ENCODE assay signal across 8 mouse cellular contexts in genomic region chr5:53465883-53466282, GRCm38 (mm10). TPM values are rescaled to one million over a fixed set of nuclear protein-coding genes. Genes with fewer than 3 reads are reported as not detected.
DNase-seq lines count a peak whose midpoint lies in the region; ATAC-seq lines count a peak whose summit lies in the region.

Gene Rbpj (plus strand): TSS chr5:53466152.

- DNase-seq in urinary bladder, adult 2 months (ENCODE audit: low spot score) = no peak
- no peak for DNase-seq in urinary bladder, postnatal 10 days (ENCODE audit: low spot score)
- DNase-seq in heart, postnatal 25 days (ENCODE audit: low spot score) = no peak
- no peak for DNase-seq in MN1 (ENCODE audit: low spot score)
- DNase-seq in kidney, postnatal 14 days = no peak

- H3K9ac ChIP-seq in forebrain, embryonic 12.5 days = no peak within 1 kb of the TSS
- no peak within 1 kb of the TSS for H3K9ac ChIP-seq in limb, embryonic 12.5 days (replicated peaks)

- H3K27me3 ChIP-seq in forebrain, embryonic 12.5 days = no peaks in the 10 kb centered on the region; the same call in 1 of the 2 replicates
- H3K27me3 ChIP-seq in limb, embryonic 12.5 days = peaks cover 9% of the 10 kb centered on the region; the same call in 1 of the 2 replicates

- no peaks in the 10 kb centered on the region for H3K9me3 ChIP-seq in forebrain, embryonic 12.5 days
- H3K9me3 ChIP-seq in limb, embryonic 12.5 days = no peaks in the 10 kb centered on the region

- ATAC-seq in forebrain, embryonic 12.5 days (ENCODE audit: low FRiP score) = no peak
- no peak for ATAC-seq in limb, embryonic 12.5 days (ENCODE audit: insufficient number of reproducible peaks, insufficient read depth, low FRiP score, low TSS enrichment, low read depth)
- no peak for ATAC-seq in frontal cortex, adult (ENCODE audit: low TSS enrichment)

- WGBS in forebrain, embryonic 12.5 days = 93% methylated on average over 9 of the region's 9 CpGs
- 87% methylated on average over 9 of the region's 9 CpGs for WGBS in limb, embryonic 12.5 days

- peaks cover 5% of the 10 kb centered on the region; the same call in 1 of the 2 replicates for H3K4me1 ChIP-seq in forebrain, embryonic 12.5 days
- peaks cover 18% of the 10 kb centered on the region for H3K4me1 ChIP-seq in limb, embryonic 12.5 days (replicated peaks)

- intact Hi-C loops in heart, postnatal 25 days (cut with DNase I) = loop anchor here (5.0 kb wide), 1 partner anchor 34 kb away; no protein-coding TSS in a partner anchor

- no peak within 1 kb of the TSS for H3K27ac ChIP-seq in forebrain, embryonic 12.5 days
- no peak within 1 kb of the TSS for H3K27ac ChIP-seq in limb, embryonic 12.5 days

- no peak within 1 kb of the TSS for H3K4me2 ChIP-seq in forebrain, embryonic 12.5 days
- no peak within 1 kb of the TSS for H3K4me2 ChIP-seq in limb, embryonic 12.5 days

- no peaks in the 10 kb centered on the region for H3K36me3 ChIP-seq in forebrain, embryonic 12.5 days (replicated peaks)
- no peaks in the 10 kb centered on the region for H3K36me3 ChIP-seq in limb, embryonic 12.5 days

- no peak within 1 kb of the TSS for H3K4me3 ChIP-seq in forebrain, embryonic 12.5 days (replicated peaks)
- H3K4me3 ChIP-seq in limb, embryonic 12.5 days (replicated peaks) = no peak within 1 kb of the TSS

RNA-seq across cellular contexts. Expression of gene Rbpj, which starts in this region (rescaled TPM):
- 37.4 and 40.3 TPM in 2 replicates for polyA plus RNA-seq in urinary bladder, adult 2 months (2012; rRNA removed)
- polyA plus RNA-seq in forebrain, embryonic 12.5 days (2016; fragmentation: Nextera tagmentation; extraction: Ambion mirVana) = 67.9 and 70.6 TPM in 2 replicates
- total RNA-seq in heart, postnatal 25 days (2021) = 10 to 100 TPM; 23.4 to 32.5 TPM
- 51.3 and 52.3 TPM in 2 replicates for polyA plus RNA-seq in limb, embryonic 12.5 days (2016; fragmentation: Nextera tagmentation; extraction: Ambion mirVana)
